Mouse (Mus musculus) liver, embryonic 12.5 days (tissue): ENCODE results near the gene Tgm4. TPM values are rescaled to one million over a fixed set of nuclear protein-coding genes. Genes with fewer than 3 reads are reported as not detected.
A peak's percentile ranks its signal among the peaks of the same experiment; 100 is the strongest.

ENCODE experiments used
- ATAC-seq: fragments of 200-750 bp; cut with Nextera tagmentation; 2 replicates; pipeline ENCODE4 v1.8.0; 2017; ENCODE audit warnings: moderate number of reproducible peaks, mild to moderate bottlenecking, moderate library complexity
- H3K27ac ChIP-seq: fragments of 300-500 bp; sonication (generic); 2 replicates; pipeline ENCODE4 v1.5.1; 2016; ENCODE audit warnings: mild to moderate bottlenecking
- H3K27me3 ChIP-seq: fragments of 300-500 bp; sonication (generic); replicated peaks from 2 replicates; pipeline ENCODE4 v1.6.1; 2016; ENCODE audit warnings: mild to moderate bottlenecking, moderate library complexity
- H3K36me3 ChIP-seq: fragments of 300-500 bp; sonication (generic); 2 replicates; pipeline ENCODE4 v1.6.1; 2016; ENCODE audit warnings: mild to moderate bottlenecking, moderate library complexity
- H3K4me1 ChIP-seq: fragments of 300-500 bp; sonication (generic); 2 replicates; pipeline ENCODE4 v1.6.1; 2016
- H3K4me2 ChIP-seq: fragments of 300-500 bp; sonication (generic); 2 replicates; pipeline ENCODE4 v1.6.1; 2016; ENCODE audit warnings: mild to moderate bottlenecking, moderate library complexity
- H3K4me3 ChIP-seq: fragments of 300-500 bp; sonication (generic); 2 replicates; pipeline ENCODE4 v1.5.1; 2016; ENCODE audit warnings: mild to moderate bottlenecking, moderate library complexity
- H3K9ac ChIP-seq: fragments of 300-500 bp; sonication (generic); 2 replicates; pipeline ENCODE4 v1.6.1; 2016; ENCODE audit warnings: mild to moderate bottlenecking, moderate library complexity
- H3K9me3 ChIP-seq: fragments of 300-500 bp; sonication (generic); replicated peaks from 2 replicates; pipeline ENCODE4 v1.6.1; 2016; ENCODE audit warnings: mild to moderate bottlenecking, moderate library complexity
- WGBS: fragments of 180-500 bp; shearing (Covaris S2); methylation state at CpG from one replicate; pipeline ENCODE4 v1.1.7; 2016; ENCODE audit not compliant: insufficient replicate concordance; 5-methylcytosine and 5-hydroxymethylcytosine counted together
- polyA plus RNA-seq: library from polyadenylated mRNA; unstranded; fragments of >200 nt; fragmentation: Nextera tagmentation; extraction: Ambion mirVana; gene quantifications from 2 replicates; pipeline ENCODE4 v1.2.1, GENCODE M21; 2016

The Tgm4 gene
- polyA plus RNA-seq, 1 experiment from 2014 or later: 0.17 TPM

DNA sequence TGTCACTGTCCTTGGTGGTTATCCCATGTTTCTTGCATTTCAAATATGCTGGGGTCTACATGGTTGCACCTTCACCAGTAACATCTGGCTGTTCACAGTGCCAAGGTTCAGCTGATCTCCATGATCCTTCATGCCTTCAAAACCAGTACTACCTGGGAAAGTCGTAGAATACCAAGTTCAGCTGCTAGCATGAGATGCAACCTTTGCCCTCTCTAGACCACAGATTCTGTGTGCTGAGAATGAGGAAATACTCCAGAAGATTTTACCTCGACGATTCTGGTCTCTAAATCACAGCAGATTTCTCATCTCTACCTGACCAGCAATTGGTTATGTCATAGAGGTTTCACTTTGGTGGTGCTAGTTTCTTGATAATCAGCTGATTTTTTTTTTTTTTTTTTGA, 25.6 kb downstream of the Tgm4 start:
- WGBS: 48% methylated on average over 3 of the region's 3 CpGs
- no peak overlapping the region for H3K9ac ChIP-seq
- H3K27ac ChIP-seq: no peak overlapping the region
- H3K4me2 ChIP-seq: no peak overlapping the region
- H3K9me3 ChIP-seq: no peaks in the 10 kb centered on the region
- no peaks in the 10 kb centered on the region for H3K27me3 ChIP-seq
- no peak for ATAC-seq
- H3K4me1 ChIP-seq: no peaks in the 10 kb centered on the region
- no peaks in the 10 kb centered on the region for H3K36me3 ChIP-seq
- H3K4me3 ChIP-seq: no peak overlapping the region

DNA sequence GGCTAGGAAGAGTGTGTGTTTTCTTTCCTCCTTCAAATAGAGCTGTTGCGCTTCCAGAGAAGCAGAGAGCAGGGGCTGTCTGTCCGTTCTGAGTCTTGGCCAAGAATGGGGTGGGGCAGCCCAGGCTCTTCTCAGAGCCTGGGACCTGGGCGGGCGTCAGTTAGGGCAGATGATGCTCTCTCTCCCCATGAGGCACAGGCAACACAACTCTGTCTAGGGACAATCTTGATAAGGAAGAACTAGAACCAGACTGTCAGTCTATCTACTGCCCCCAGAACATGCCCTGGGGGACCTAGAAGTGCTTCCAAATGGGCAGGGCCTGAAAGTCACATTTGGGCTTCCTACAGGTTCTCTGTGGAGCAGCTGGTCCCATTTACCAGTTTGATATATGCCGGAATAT, 44.6 kb downstream of the Tgm4 start:
- ATAC-seq: peak; percentile 83
- Histone ChIP-seq H3K4me2 (no peak overlapping the region), H3K27ac (no peak overlapping the region), H3K9ac (no peak overlapping the region), H3K9me3 (no peaks in the 10 kb centered on the region), H3K4me3 (no peak overlapping the region), H3K4me1 (peaks cover 12% of the 10 kb centered on the region), H3K36me3 (peaks cover 99% of the 10 kb centered on the region), H3K27me3 (no peaks in the 10 kb centered on the region)
- 50% methylated on average over 5 of the region's 5 CpGs for WGBS

DNA sequence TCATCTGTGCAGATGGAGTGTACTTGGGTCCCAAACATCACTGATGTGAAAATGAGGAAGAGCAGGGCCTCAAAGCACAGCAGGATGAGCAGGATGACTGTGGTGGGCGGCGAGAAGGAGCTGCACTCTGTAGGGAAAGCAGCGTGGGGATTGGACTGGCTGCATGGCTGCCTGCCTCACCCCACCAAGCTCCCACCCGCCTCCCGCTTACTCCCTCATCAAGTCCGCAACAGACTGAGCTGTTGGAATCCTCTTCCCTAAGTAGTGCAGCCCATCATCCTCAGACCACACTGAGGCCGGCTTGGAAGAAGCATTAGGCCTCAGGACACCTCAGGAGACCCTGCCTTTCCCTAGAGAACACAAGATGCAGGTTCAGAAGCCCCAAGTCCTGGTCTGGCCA, 45.8 kb downstream of the Tgm4 start:
- H3K9me3 ChIP-seq: no peaks in the 10 kb centered on the region
- H3K4me3 ChIP-seq: no peak overlapping the region
- H3K27ac ChIP-seq: no peak overlapping the region
- no peak for ATAC-seq
- WGBS: 87% methylated on average over 7 of the region's 7 CpGs
- peaks cover 99% of the 10 kb centered on the region for H3K36me3 ChIP-seq
- H3K4me1 ChIP-seq: peaks cover 12% of the 10 kb centered on the region
- H3K4me2 ChIP-seq: no peak overlapping the region
- H3K27me3 ChIP-seq: no peaks in the 10 kb centered on the region
- H3K9ac ChIP-seq: no peak overlapping the region

DNA sequence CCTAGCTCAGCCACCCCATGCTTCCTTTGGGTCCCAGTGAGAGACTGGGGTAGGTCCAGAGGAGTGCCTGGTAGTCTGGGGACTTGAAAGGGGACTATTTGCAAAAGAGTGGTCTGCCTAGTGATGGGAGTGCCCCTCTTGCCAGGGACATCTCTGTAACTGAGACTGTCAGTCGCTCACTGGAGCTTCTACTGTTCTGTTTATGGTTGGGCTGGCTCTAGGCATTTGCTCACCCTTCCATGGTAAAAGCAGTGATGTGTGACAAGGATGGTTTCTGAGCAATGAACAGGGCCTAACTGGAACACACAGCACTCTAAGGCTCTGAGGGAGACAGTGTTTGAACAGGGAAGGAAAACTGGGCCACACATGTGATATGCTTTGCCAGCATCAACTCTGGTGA, 46.3 kb downstream of the Tgm4 start:
- H3K27ac ChIP-seq: no peak overlapping the region
- no peak for ATAC-seq
- H3K4me2 ChIP-seq: no peak overlapping the region
- peaks cover 12% of the 10 kb centered on the region for H3K4me1 ChIP-seq
- peaks cover 99% of the 10 kb centered on the region for H3K36me3 ChIP-seq
- no peaks in the 10 kb centered on the region for H3K27me3 ChIP-seq
- H3K9ac ChIP-seq: no peak overlapping the region
- 90% methylated on average over 1 of the region's 1 CpGs for WGBS
- no peaks in the 10 kb centered on the region for H3K9me3 ChIP-seq
- H3K4me3 ChIP-seq: no peak overlapping the region

DNA sequence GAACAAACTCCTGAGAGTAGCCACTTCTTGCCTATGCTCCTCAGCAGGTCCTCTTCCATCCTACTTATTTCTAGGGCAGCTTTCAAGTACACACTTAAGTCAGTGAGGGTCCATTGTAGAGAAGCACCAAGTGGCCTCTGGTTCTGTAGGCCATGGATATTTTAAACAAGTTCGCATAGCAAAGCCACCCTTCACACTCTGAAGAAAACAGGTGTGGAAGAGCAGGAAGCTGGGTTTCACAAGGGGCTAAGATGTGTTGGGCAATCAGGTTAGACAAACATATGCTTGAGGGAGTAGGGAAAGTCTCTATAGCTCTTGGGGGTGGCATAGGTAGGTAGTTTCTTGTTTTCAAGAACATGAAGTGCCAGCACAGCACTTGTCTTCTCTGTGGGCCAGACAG, 50.8 kb downstream of the Tgm4 start:
- Histone ChIP-seq H3K9ac (no peak overlapping the region), H3K4me2 (no peak overlapping the region), H3K27ac (no peak overlapping the region), H3K27me3 (no peaks in the 10 kb centered on the region), H3K4me1 (no peaks in the 10 kb centered on the region), H3K9me3 (no peaks in the 10 kb centered on the region), H3K4me3 (no peak overlapping the region), H3K36me3 (peaks cover 99% of the 10 kb centered on the region)
- 77% methylated on average over 1 of the region's 1 CpGs for WGBS
- no peak for ATAC-seq

DNA sequence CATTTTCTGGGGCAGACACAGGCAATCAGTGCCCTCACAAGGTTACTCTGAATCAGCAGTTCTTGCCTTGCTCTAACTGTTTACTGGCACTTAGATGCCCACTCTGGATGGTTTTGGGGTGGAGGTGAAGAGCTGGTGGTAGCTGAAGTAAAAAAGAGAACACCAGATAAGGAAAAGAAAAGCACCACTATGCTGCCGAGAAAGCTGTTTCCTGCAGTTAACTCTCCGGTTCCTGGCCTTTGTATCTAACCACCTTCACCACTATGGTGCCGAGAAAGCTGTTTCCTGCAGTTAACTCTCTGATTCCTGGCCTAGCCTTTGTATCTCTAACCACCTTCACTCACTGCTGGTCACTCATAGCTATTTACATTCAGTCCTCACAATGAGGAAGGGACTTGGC, 53.0 kb downstream of the Tgm4 start:
- no peak overlapping the region for H3K4me2 ChIP-seq
- H3K27me3 ChIP-seq: no peaks in the 10 kb centered on the region
- H3K36me3 ChIP-seq: peaks cover 96% of the 10 kb centered on the region
- WGBS: 14% methylated on average over 3 of the region's 3 CpGs
- H3K27ac ChIP-seq: no peak overlapping the region
- H3K9ac ChIP-seq: no peak overlapping the region
- H3K4me1 ChIP-seq: no peaks in the 10 kb centered on the region
- no peak for ATAC-seq
- H3K9me3 ChIP-seq: no peaks in the 10 kb centered on the region
- H3K4me3 ChIP-seq: no peak overlapping the region

DNA sequence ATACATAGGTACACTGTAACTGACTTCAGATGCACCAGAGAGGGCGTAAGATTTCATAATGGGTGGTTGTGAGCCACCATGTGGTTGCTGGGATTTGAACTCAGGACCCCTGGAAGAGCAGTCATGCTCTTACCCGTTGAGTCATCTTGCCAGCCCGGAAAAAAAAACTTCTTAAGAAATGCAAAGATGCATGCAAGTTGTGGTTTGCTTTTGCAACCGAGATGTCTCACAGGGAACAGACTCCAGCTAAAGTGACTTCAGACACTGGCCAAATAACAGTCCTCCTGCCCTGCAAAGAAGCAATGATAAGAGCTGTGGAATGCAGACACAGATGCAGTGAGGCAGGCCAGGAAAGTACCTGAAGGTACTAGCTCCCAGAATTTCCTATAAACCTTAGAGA, 56.3 kb downstream of the Tgm4 start:
- no peak overlapping the region for H3K4me2 ChIP-seq
- no peak for ATAC-seq
- H3K9me3 ChIP-seq: no peaks in the 10 kb centered on the region
- no peak overlapping the region for H3K27ac ChIP-seq
- WGBS: 75% methylated on average over 4 of the region's 4 CpGs
- H3K4me1 ChIP-seq: no peaks in the 10 kb centered on the region
- peaks cover 88% of the 10 kb centered on the region for H3K36me3 ChIP-seq
- H3K27me3 ChIP-seq: no peaks in the 10 kb centered on the region
- no peak overlapping the region for H3K9ac ChIP-seq
- H3K4me3 ChIP-seq: no peak overlapping the region

DNA sequence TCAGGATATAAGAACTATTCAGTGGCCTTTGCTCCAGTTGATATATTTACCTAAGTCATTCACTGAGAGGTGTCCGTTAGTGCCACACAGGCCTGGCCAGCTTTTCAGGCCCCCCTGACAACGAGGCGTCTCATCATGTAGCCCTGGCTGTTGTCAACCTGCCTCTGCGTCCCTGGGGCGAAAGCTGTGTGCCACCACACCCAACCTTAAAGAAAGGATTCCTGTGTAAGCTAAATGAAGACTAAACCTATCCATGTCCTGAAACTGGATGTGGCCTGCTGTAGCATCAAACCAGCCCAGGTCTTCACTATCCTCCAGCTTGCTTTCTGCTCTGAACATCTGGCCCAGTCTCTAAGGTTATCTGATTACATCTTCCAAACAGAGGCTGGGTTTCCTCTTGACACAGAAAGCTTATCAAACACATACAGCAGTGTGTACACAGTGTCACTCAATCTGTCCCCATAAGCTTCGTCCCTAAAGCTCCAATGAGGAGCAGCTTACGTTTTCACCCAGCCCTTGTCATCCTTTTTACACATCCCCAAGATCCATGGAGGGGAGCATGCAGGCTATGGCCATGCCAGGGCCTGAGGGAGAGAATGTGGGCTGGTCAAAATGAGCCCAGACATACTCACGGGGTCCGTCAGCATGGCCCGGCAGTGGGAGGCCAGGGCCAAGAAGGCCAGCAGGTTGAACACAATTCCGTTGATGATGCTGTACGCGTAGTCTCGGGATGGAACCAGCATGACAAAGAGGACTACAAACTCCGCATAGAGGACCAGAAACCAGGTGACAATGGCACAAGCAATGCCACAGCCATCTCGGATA, 65.3 kb downstream of the Tgm4 start:
- H3K9me3 ChIP-seq: no peaks in the 10 kb centered on the region
- WGBS: 82% methylated on average over 16 of the region's 16 CpGs
- H3K9ac ChIP-seq: no peak overlapping the region
- H3K4me3 ChIP-seq: no peak overlapping the region
- H3K27ac ChIP-seq: no peak overlapping the region
- peaks cover 75% of the 10 kb centered on the region for H3K36me3 ChIP-seq
- H3K4me1 ChIP-seq: peaks cover 21% of the 10 kb centered on the region
- no peaks in the 10 kb centered on the region for H3K27me3 ChIP-seq
- no peak overlapping the region for H3K4me2 ChIP-seq
- ATAC-seq: peak; percentile 63

DNA sequence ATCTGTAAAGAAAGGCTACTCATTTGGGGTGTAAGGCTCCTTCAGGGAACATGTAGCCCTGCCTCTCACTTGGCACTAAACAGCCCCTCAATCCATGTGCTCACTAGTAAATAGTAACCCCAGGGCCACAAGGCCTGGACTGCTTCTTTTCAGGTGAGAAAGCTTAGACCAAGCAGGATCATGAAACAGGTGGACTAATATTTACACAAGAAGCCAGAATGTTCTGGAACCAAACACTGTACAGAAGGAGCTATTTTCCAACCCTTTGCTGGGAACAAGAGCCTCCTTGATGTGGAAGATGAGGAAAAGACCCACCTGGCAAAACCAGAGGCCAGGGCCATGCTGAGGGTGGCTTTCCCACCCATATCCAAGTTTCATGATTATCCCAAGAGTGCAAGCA, 68.9 kb downstream of the Tgm4 start:
- Histone ChIP-seq H3K9ac (no peak overlapping the region), H3K4me1 (peaks cover 23% of the 10 kb centered on the region), H3K27me3 (no peaks in the 10 kb centered on the region), H3K27ac (no peak overlapping the region), H3K4me2 (no peak overlapping the region), H3K9me3 (no peaks in the 10 kb centered on the region), H3K4me3 (no peak overlapping the region), H3K36me3 (peaks cover 65% of the 10 kb centered on the region)
- no peak for ATAC-seq

DNA sequence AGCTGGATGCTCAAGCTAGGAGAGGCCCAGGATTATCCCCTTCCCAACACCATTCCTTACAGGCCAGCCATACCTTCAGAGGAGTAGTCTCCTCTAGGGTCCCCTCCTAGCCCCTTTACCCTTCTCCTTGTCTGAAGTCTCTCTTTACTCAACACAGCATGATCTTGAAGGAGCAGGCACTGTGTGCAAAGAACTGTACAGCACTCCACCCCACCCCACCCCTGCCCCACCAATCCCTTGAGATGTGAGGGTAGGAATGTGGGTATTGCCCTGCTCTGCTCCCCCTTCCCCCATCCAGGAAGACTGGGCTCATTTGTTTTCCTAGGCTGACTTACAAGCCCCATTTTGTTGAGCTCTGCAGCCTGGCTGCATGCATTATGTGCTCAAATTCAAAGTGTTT, 69.8 kb downstream of the Tgm4 start:
- H3K4me3 ChIP-seq: no peak overlapping the region
- no peak overlapping the region for H3K9ac ChIP-seq
- H3K4me2 ChIP-seq: no peak overlapping the region
- peaks cover 63% of the 10 kb centered on the region for H3K36me3 ChIP-seq
- H3K27ac ChIP-seq: no peak overlapping the region
- H3K9me3 ChIP-seq: no peaks in the 10 kb centered on the region
- H3K27me3 ChIP-seq: no peaks in the 10 kb centered on the region
- no peak for ATAC-seq
- peaks cover 27% of the 10 kb centered on the region for H3K4me1 ChIP-seq

DNA sequence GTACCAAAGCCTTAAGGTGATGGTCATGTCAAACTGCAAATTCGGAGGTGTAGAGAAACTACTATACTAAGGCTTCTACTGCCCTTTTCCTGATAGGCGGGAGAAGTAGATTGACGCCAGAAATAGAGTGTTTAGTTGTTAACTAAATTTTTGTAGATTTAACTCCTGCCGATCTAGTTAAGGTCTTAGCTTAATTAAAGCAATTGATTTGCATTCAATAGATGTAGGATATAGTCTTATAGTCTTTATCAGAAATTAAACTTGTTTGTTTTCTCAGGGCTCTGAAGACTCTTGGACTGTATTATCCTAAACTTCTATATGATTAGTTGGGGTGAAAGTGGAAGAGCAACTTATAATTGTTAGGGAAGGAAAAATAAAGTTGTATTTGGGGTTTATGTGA, 72.7 kb downstream of the Tgm4 start:
- no peak overlapping the region for H3K9ac ChIP-seq
- peaks cover 37% of the 10 kb centered on the region for H3K4me1 ChIP-seq
- no peak overlapping the region for H3K27ac ChIP-seq
- no peaks in the 10 kb centered on the region for H3K9me3 ChIP-seq
- H3K27me3 ChIP-seq: no peaks in the 10 kb centered on the region
- ATAC-seq: no peak
- WGBS: 82% methylated on average over 4 of the region's 4 CpGs
- H3K4me2 ChIP-seq: no peak overlapping the region
- peaks cover 45% of the 10 kb centered on the region for H3K36me3 ChIP-seq
- no peak overlapping the region for H3K4me3 ChIP-seq

DNA sequence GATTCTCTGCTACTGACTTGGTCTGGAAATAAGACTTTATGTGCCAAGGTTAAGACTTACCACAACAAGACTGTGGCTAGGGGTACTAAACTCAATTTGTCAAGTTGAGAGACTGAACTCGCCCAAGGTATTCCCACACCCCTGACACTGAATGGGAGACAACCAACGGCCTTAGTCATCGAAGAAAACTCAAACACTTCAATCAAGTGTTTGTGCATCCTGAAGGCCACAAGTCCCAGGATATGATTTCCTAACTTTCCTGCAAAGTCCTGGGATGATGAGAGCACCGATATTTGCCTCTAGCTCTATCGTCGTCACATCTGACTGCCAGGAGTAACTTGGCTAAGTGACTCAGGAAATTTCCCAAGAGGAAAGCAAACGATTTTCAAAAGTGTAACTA, 74.7 kb downstream of the Tgm4 start:
- H3K9me3 ChIP-seq: no peaks in the 10 kb centered on the region
- H3K4me3 ChIP-seq: no peak overlapping the region
- H3K4me1 ChIP-seq: peaks cover 46% of the 10 kb centered on the region
- H3K4me2 ChIP-seq: no peak overlapping the region
- no peak for ATAC-seq
- no peak overlapping the region for H3K27ac ChIP-seq
- H3K9ac ChIP-seq: no peak overlapping the region
- peaks cover 38% of the 10 kb centered on the region for H3K36me3 ChIP-seq
- WGBS: 77% methylated on average over 7 of the region's 7 CpGs
- no peaks in the 10 kb centered on the region for H3K27me3 ChIP-seq

DNA sequence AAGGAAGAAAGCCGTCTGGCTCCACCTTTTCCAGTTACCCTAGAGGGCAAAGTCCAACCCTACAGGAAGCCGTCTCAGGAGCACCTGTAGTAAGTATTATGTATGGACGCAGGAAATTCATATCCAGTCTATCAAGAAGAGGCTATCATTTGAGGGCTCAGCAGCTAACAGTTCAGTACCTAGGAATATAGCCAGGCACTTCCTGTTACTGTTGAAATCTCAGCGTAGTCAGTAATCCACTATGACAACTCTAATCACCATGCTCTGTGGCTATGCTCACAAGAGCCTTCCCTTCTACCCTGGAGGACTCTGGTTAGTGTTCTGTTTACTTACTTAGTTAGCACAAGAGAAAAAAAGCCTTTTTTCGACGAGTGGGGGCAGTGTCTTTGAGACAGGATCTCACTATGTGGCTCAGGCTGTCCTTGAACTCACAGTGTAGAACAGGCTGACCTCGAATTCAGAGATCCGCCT, 77.3 kb downstream of the Tgm4 start:
- peak overlapping the region; percentile 92 for H3K9ac ChIP-seq
- peaks cover 36% of the 10 kb centered on the region for H3K36me3 ChIP-seq
- peak overlapping the region; percentile 90 for H3K4me2 ChIP-seq
- H3K27me3 ChIP-seq: no peaks in the 10 kb centered on the region
- 32% methylated on average over 8 of the region's 8 CpGs for WGBS
- H3K4me1 ChIP-seq: peaks cover 46% of the 10 kb centered on the region
- no peak for ATAC-seq
- no peak overlapping the region for H3K27ac ChIP-seq
- H3K9me3 ChIP-seq: no peaks in the 10 kb centered on the region
- peak overlapping the region; percentile 84 for H3K4me3 ChIP-seq
